Mouse (Mus musculus): ENCODE results near the gene Hs3st4. TPM values are rescaled to one million over a fixed set of nuclear protein-coding genes. Genes with fewer than 3 reads are reported as not detected.

The Hs3st4 gene
- polyA plus RNA-seq, 1 experiment from 2014 or later = not detected

DNA sequence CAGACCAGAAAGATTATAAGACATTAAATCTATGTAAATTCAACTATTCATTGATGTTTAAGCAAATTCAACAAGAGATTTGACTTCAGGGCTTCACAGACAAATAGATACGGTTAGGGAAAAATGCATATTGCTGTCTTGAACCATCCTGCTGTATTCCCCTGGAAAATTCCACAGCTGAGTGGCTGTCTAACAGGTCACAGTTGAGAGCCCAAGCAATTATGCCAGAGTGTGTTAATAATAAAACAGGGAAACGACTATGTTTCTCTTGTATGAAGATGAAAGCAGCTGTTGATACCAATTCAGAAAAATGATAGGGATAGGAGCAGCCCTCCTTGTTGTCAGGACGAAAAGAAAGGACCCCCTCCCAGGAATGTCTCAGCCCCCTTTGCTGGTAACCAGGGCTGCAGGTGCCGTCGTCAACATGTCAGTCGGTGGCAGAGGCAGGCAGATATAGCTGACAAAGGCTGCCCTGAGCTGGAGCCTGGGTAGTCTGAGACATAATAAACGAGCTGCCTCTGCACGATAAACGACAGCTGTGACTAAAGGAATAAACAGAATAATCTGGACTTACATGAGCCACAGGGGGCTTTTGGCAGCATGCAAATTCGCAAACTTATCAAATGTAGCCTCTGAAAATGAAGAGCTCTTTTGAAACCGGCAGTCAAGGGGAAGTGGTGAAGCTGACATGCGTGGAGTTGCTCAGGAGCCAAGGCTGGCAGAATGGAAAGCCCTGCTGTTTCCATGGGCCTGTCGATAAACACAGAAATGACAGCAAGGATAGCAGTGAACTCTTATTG is 364.7 kb downstream of the Hs3st4 start:
- Histone ChIP-seq H3K36me3 (ENCODE audit: control insufficient read depth, insufficient read depth) (no peaks in the 10 kb centered on the region), H3K9me3 (ENCODE audit: control insufficient read depth) (no peaks in the 10 kb centered on the region), H3K27ac (ENCODE audit: low read depth, low read length) (no peak overlapping the region), H3K9ac (ENCODE audit: low read depth, low read length) (no peak overlapping the region), H3K27me3 (replicated peaks; ENCODE audit: control insufficient read depth, insufficient read depth, low read length) (no peaks in the 10 kb centered on the region), H3K4me1 (replicated peaks; ENCODE audit: control insufficient read depth, insufficient read depth, low read length) (no peaks in the 10 kb centered on the region), H3K4me2 (replicated peaks; ENCODE audit: low read depth) (no peak overlapping the region), H3K4me3 (ENCODE audit: low read depth, low read length) (no peak overlapping the region)
- TF ChIP-seq CTCF (IDR thresholded peaks at IDR 0.05; ENCODE audit: low read depth) = no peak
- ATAC-seq = no peak
- 49% methylated on average over 13 of the region's 13 CpGs for WGBS

GRCm38 (mm10) chr7:124354035-124354434 is 371.4 kb downstream of the Hs3st4 start:
- no peak overlapping the region for H3K4me3 ChIP-seq (ENCODE audit: low read depth, low read length)
- H3K9me3 ChIP-seq (ENCODE audit: control insufficient read depth) = no peaks in the 10 kb centered on the region
- ATAC-seq = no peak
- no peaks in the 10 kb centered on the region for H3K36me3 ChIP-seq (ENCODE audit: control insufficient read depth, insufficient read depth)
- TF ChIP-seq CTCF (IDR thresholded peaks at IDR 0.05; ENCODE audit: low read depth) = no peak
- no peak overlapping the region for H3K4me2 ChIP-seq (replicated peaks; ENCODE audit: low read depth)
- no peak overlapping the region for H3K27ac ChIP-seq (ENCODE audit: low read depth, low read length)
- no peak overlapping the region for H3K9ac ChIP-seq (ENCODE audit: low read depth, low read length)
- 97% methylated on average over 4 of the region's 4 CpGs for WGBS
- H3K4me1 ChIP-seq (replicated peaks; ENCODE audit: control insufficient read depth, insufficient read depth, low read length) = no peaks in the 10 kb centered on the region
- no peaks in the 10 kb centered on the region for H3K27me3 ChIP-seq (replicated peaks; ENCODE audit: control insufficient read depth, insufficient read depth, low read length)

- Histone ChIP-seq H3K9me3 (ENCODE audit: control insufficient read depth) (no peaks in the 10 kb centered on the region), H3K4me3 (ENCODE audit: low read depth, low read length) (no peak overlapping the region), H3K36me3 (ENCODE audit: control insufficient read depth, insufficient read depth) (no peaks in the 10 kb centered on the region), H3K9ac (ENCODE audit: low read depth, low read length) (no peak overlapping the region), H3K27me3 (replicated peaks; ENCODE audit: control insufficient read depth, insufficient read depth, low read length) (no peaks in the 10 kb centered on the region), H3K4me1 (replicated peaks; ENCODE audit: control insufficient read depth, insufficient read depth, low read length) (no peaks in the 10 kb centered on the region), H3K27ac (ENCODE audit: low read depth, low read length) (no peak overlapping the region), H3K4me2 (replicated peaks; ENCODE audit: low read depth) (no peak overlapping the region)
- 56% methylated on average over 3 of the region's 3 CpGs for WGBS
- TF ChIP-seq CTCF (IDR thresholded peaks at IDR 0.05; ENCODE audit: low read depth) = no peak
- no peak for ATAC-seq
Measured at GRCm38 (mm10) chr7:124358068-124358467, 375.4 kb downstream of the Hs3st4 start.

GRCm38 (mm10) chr7:124359836-124360235 is 377.2 kb downstream of the Hs3st4 start:
- no peaks in the 10 kb centered on the region for H3K27me3 ChIP-seq (replicated peaks; ENCODE audit: control insufficient read depth, insufficient read depth, low read length)
- 72% methylated on average over 4 of the region's 4 CpGs for WGBS

DNA sequence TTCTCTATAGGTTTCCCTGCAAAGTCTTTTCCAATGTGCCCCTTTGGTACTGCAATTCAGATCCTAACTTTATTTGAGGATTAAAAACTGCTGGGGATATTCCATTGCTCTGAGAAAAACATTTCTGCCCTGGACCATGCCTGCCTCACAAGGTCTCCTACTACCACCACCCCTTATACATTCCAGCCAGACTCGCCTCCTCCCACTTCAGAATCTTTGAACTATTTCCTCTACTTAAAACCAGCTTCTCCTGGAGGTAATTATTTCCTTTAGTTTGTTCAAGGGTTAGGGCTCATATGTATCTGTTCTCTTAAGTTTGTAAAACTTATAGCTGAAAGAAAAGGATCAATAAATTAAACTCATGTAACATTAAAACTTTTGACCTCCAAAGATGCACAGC is 389.6 kb downstream of the Hs3st4 start:
- H3K36me3 ChIP-seq (ENCODE audit: control insufficient read depth, insufficient read depth) = no peaks in the 10 kb centered on the region
- 26% methylated on average over 1 of the region's 1 CpGs for WGBS
- peak; percentile 26; the same call in 1 of the 2 replicates for ATAC-seq
- H3K9me3 ChIP-seq (ENCODE audit: control insufficient read depth) = no peaks in the 10 kb centered on the region
- no peak overlapping the region for H3K4me2 ChIP-seq (replicated peaks; ENCODE audit: low read depth)
- no peaks in the 10 kb centered on the region for H3K4me1 ChIP-seq (replicated peaks; ENCODE audit: control insufficient read depth, insufficient read depth, low read length)
- no peak overlapping the region for H3K4me3 ChIP-seq (ENCODE audit: low read depth, low read length)
- TF ChIP-seq CTCF (IDR thresholded peaks at IDR 0.05; ENCODE audit: low read depth) = no peak
- H3K9ac ChIP-seq (ENCODE audit: low read depth, low read length) = no peak overlapping the region
- no peak overlapping the region; the same call in 1 of the 2 replicates for H3K27ac ChIP-seq (ENCODE audit: low read depth, low read length)
- H3K27me3 ChIP-seq (replicated peaks; ENCODE audit: control insufficient read depth, insufficient read depth, low read length) = no peaks in the 10 kb centered on the region

More at GRCm38 (mm10) chr7:124359836-124360235, 377.2 kb downstream of the Hs3st4 start:
- Histone ChIP-seq H3K27ac (ENCODE audit: low read depth, low read length) (no peak overlapping the region), H3K4me3 (ENCODE audit: low read depth, low read length) (no peak overlapping the region), H3K4me1 (replicated peaks; ENCODE audit: control insufficient read depth, insufficient read depth, low read length) (no peaks in the 10 kb centered on the region), H3K9ac (ENCODE audit: low read depth, low read length) (no peak overlapping the region), H3K9me3 (ENCODE audit: control insufficient read depth) (no peaks in the 10 kb centered on the region), H3K36me3 (ENCODE audit: control insufficient read depth, insufficient read depth) (no peaks in the 10 kb centered on the region), H3K4me2 (replicated peaks; ENCODE audit: low read depth) (no peak overlapping the region)
- no peak for TF ChIP-seq CTCF (IDR thresholded peaks at IDR 0.05; ENCODE audit: low read depth)
- ATAC-seq = no peak

DNA sequence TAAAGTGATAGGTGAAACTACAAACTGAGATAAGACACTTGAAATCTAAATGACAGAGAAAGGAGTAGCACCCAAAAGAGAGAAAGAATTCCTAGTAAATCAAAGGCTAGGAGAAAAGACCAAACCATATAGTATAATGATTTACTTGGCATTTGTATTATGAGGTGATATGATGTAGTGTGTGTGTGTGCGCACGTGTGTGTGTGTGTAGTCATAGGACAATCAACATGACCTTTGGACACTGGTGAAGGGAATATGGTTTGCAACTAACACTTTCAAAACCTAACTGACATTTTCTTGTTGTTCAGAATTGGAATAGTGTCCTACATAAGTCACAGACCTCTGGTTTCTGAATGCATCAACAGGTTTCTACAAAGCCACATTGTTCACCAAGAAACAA is 390.0 kb downstream of the Hs3st4 start:
- no peaks in the 10 kb centered on the region for H3K9me3 ChIP-seq (ENCODE audit: control insufficient read depth)
- no peak overlapping the region for H3K27ac ChIP-seq (ENCODE audit: low read depth, low read length)
- WGBS = 31% methylated on average over 2 of the region's 2 CpGs
- H3K4me1 ChIP-seq (replicated peaks; ENCODE audit: control insufficient read depth, insufficient read depth, low read length) = no peaks in the 10 kb centered on the region
- H3K4me3 ChIP-seq (ENCODE audit: low read depth, low read length) = no peak overlapping the region
- H3K36me3 ChIP-seq (ENCODE audit: control insufficient read depth, insufficient read depth) = no peaks in the 10 kb centered on the region
- H3K27me3 ChIP-seq (replicated peaks; ENCODE audit: control insufficient read depth, insufficient read depth, low read length) = no peaks in the 10 kb centered on the region
- no peak overlapping the region for H3K4me2 ChIP-seq (replicated peaks; ENCODE audit: low read depth)
- no peak overlapping the region for H3K9ac ChIP-seq (ENCODE audit: low read depth, low read length)
- no peak for TF ChIP-seq CTCF (IDR thresholded peaks at IDR 0.05; ENCODE audit: low read depth)
- ATAC-seq = peak; percentile 87
